ENCODE assay signal across 9 mouse cellular contexts in the genomic region with DNA sequence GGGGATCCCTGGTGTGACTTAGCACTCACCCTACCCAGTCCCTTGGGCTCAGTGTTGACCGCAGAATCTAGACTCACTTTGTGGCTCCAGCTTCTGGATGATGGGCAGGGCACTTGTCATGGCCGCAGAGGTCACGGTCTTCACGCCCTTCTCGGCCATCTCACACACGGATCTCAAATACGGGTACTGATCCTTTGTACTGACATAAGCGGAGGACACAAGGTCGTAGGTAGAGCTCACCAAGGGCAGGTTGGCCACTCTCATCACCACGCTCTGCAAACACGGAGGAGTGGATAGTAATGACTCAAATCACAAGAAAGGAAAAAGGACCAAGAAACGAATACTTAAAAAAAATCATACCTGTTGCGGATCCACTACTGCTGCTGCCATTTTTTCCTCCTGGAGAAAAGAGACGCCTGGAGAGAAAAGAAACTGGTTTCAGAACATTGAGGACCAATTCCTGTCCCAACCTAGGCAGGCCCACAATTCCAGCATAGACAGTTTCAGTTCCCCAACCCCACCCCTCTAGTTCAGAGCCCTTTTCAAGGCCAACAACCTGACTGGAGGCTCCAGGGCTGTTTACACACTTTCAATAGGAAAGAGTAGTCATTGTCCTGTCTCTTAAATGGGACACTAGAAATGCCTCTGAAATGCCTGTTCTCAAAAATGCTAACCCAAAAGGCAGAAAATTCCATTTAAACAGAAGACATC. TPM values are rescaled to one million over a fixed set of nuclear protein-coding genes. Genes with fewer than 3 reads are reported as not detected.
A peak's percentile ranks its signal among the peaks of the same experiment; 100 is the strongest.
DNase-seq lines count a peak whose midpoint lies in the region; ATAC-seq lines count a peak whose summit lies in the region.
"Had no signal": no experiment of that assay in that cellular context is flagged by ENCODE, and none has a peak within 500 bp of the region (broad histone marks: within the 10 kb centered on the region; RNA-seq: fewer than 3 reads in every experiment).

No protein-coding gene starts in this region.

- peak overlapping the region; percentile 74 for H3K4me2 ChIP-seq in heart, embryonic 13.5 days
- H3K4me2 ChIP-seq in embryonic facial prominence, embryonic 12.5 days (replicated peaks), result peak overlapping the region; percentile 57
- peak overlapping the region; percentile 78 for H3K4me2 ChIP-seq in intestine, embryonic 16.5 days (ENCODE audit: low read depth, low read length)
- peak overlapping the region; percentile 66 for H3K4me2 ChIP-seq in midbrain, embryonic 16.5 days (ENCODE audit: low read length)

- 86% methylated on average over 14 of the region's 14 CpGs for WGBS in heart, embryonic 13.5 days
- 94% methylated on average over 14 of the region's 14 CpGs for WGBS in embryonic facial prominence, embryonic 12.5 days
- 93% methylated on average over 14 of the region's 14 CpGs for WGBS in intestine, embryonic 16.5 days
- 95% methylated on average over 14 of the region's 14 CpGs for WGBS in midbrain, embryonic 16.5 days

- H3K36me3 ChIP-seq in heart, embryonic 13.5 days, result peaks cover 43% of the 10 kb centered on the region
- peaks cover 15% of the 10 kb centered on the region for H3K36me3 ChIP-seq in embryonic facial prominence, embryonic 12.5 days
- peaks cover 4% of the 10 kb centered on the region; the same call in 1 of the 2 replicates for H3K36me3 ChIP-seq in intestine, embryonic 16.5 days (ENCODE audit: control insufficient read depth, insufficient read depth, low read length)
- H3K36me3 ChIP-seq in midbrain, embryonic 16.5 days (ENCODE audit: control insufficient read depth, insufficient read depth, low read length), result no peaks in the 10 kb centered on the region

- H3K9me3 ChIP-seq in heart, embryonic 13.5 days, result no peaks in the 10 kb centered on the region
- no peaks in the 10 kb centered on the region for H3K9me3 ChIP-seq in embryonic facial prominence, embryonic 12.5 days
- no peaks in the 10 kb centered on the region for H3K9me3 ChIP-seq in intestine, embryonic 16.5 days (ENCODE audit: control insufficient read depth, low read length)
- H3K9me3 ChIP-seq in midbrain, embryonic 16.5 days (replicated peaks; ENCODE audit: control insufficient read depth, low read length, poor library complexity, severe bottlenecking), result no peaks in the 10 kb centered on the region

- H3K4me1 ChIP-seq in heart, embryonic 13.5 days, result peaks cover 63% of the 10 kb centered on the region
- H3K4me1 ChIP-seq in embryonic facial prominence, embryonic 12.5 days, result peaks cover 12% of the 10 kb centered on the region
- peaks cover 34% of the 10 kb centered on the region for H3K4me1 ChIP-seq in intestine, embryonic 16.5 days (ENCODE audit: control insufficient read depth, insufficient read depth, low read length)
- peaks cover 7% of the 10 kb centered on the region; the same call in 1 of the 2 replicates for H3K4me1 ChIP-seq in midbrain, embryonic 16.5 days (ENCODE audit: control insufficient read depth, insufficient read depth, low read length)

- intact Hi-C loops in heart, postnatal 36 days (cut with DNase I), result loop anchor here (5.0 kb wide), 1 partner anchor 79 kb away; a partner anchor contains a TSS

- H3K27ac ChIP-seq in heart, embryonic 13.5 days (replicated peaks), result no peak overlapping the region
- no peak overlapping the region for H3K27ac ChIP-seq in embryonic facial prominence, embryonic 12.5 days
- peak overlapping the region; percentile 93; the same call in 1 of the 2 replicates for H3K27ac ChIP-seq in intestine, embryonic 16.5 days (ENCODE audit: low read length)
- H3K27ac ChIP-seq in midbrain, embryonic 16.5 days (ENCODE audit: low read length), result no peak overlapping the region

- DNase-seq in heart, postnatal 36 days, result no peak
- no peak for DNase-seq in right cerebral cortex, postnatal 4 days
- no peak for DNase-seq in cerebellum, adult 9-10 months
- no peak for DNase-seq in urinary bladder, postnatal 10 days (ENCODE audit: low spot score)
- DNase-seq: right cerebral cortex, adult 18-20 months had no signal

- H3K4me3 ChIP-seq in heart, embryonic 13.5 days, result peak overlapping the region; percentile 81
- H3K4me3 ChIP-seq in embryonic facial prominence, embryonic 12.5 days, result peak overlapping the region; percentile 64
- H3K4me3 ChIP-seq in intestine, embryonic 16.5 days (ENCODE audit: low read length), result peak overlapping the region; percentile 76
- no peak overlapping the region; the same call in 1 of the 2 replicates for H3K4me3 ChIP-seq in midbrain, embryonic 16.5 days (ENCODE audit: low read depth, low read length)

- no peak for ATAC-seq in heart, embryonic 13.5 days (ENCODE audit: extremely low read depth, insufficient number of reproducible peaks, low FRiP score, low TSS enrichment)
- no peak for ATAC-seq in embryonic facial prominence, embryonic 12.5 days (ENCODE audit: insufficient number of reproducible peaks, insufficient read depth, low FRiP score, low TSS enrichment)
- ATAC-seq in intestine, embryonic 16.5 days, result no peak
- no peak for ATAC-seq in midbrain, embryonic 16.5 days

- no peaks in the 10 kb centered on the region for H3K27me3 ChIP-seq in heart, embryonic 13.5 days (replicated peaks)
- H3K27me3 ChIP-seq in embryonic facial prominence, embryonic 12.5 days, result no peaks in the 10 kb centered on the region
- H3K27me3 ChIP-seq in intestine, embryonic 16.5 days (replicated peaks; ENCODE audit: control insufficient read depth, insufficient read depth, low read length), result no peaks in the 10 kb centered on the region
- no peaks in the 10 kb centered on the region for H3K27me3 ChIP-seq in midbrain, embryonic 16.5 days (ENCODE audit: control insufficient read depth, insufficient read depth, low read depth, low read length)

- peak overlapping the region; percentile 92 for H3K9ac ChIP-seq in heart, embryonic 13.5 days
- no peak overlapping the region for H3K9ac ChIP-seq in embryonic facial prominence, embryonic 12.5 days
- peak overlapping the region; percentile 88 for H3K9ac ChIP-seq in intestine, embryonic 16.5 days (ENCODE audit: low read depth, low read length)
- no peak overlapping the region for H3K9ac ChIP-seq in midbrain, embryonic 16.5 days (ENCODE audit: low read depth, low read length)

RNA-seq across cellular contexts. Expression of a gene that starts 1.4 kb away (rescaled TPM):
- polyA plus RNA-seq in heart, embryonic 13.5 days (2015; fragmentation: Nextera tagmentation; extraction: Ambion mirVana), result 66.8 and 68.5 TPM in 2 replicates
- 100 to 1,000 TPM; 140 to 163 TPM for total RNA-seq in heart, postnatal 36 days (2021)
- polyA plus RNA-seq in embryonic facial prominence, embryonic 12.5 days (2016; fragmentation: Nextera tagmentation; extraction: Ambion mirVana), result 71.7 and 72.4 TPM in 2 replicates
- 248 and 316 TPM in 2 replicates for polyA plus RNA-seq in intestine, embryonic 16.5 days (2015; fragmentation: Nextera tagmentation; extraction: Ambion mirVana)
- polyA plus RNA-seq in midbrain, embryonic 16.5 days (2015; fragmentation: Nextera tagmentation; extraction: Ambion mirVana), result 38.2 and 40.2 TPM in 2 replicates

RNA-seq across cellular contexts. Expression of a gene that starts 56.6 kb away (rescaled TPM):
- 9.1 and 10.3 TPM in 2 replicates for polyA plus RNA-seq in heart, embryonic 13.5 days (2015; fragmentation: Nextera tagmentation; extraction: Ambion mirVana)
- total RNA-seq in heart, postnatal 36 days (2021), result 1 to 10 TPM; 3.9 to 8.1 TPM
- 18.1 and 21.9 TPM in 2 replicates for polyA plus RNA-seq in embryonic facial prominence, embryonic 12.5 days (2016; fragmentation: Nextera tagmentation; extraction: Ambion mirVana)
- 9.2 and 10.1 TPM in 2 replicates for polyA plus RNA-seq in intestine, embryonic 16.5 days (2015; fragmentation: Nextera tagmentation; extraction: Ambion mirVana)
- 4.0 and 5.6 TPM in 2 replicates for polyA plus RNA-seq in midbrain, embryonic 16.5 days (2015; fragmentation: Nextera tagmentation; extraction: Ambion mirVana)

Comparison
In these comparisons a context has a peak if more than half of its experiments do, and no peak if none do; other contexts are left out.
1. H3K9ac ChIP-seq: peak in heart, embryonic 13.5 days (single experiment) and intestine, embryonic 16.5 days (single experiment); none in embryonic facial prominence, embryonic 12.5 days (single experiment) and midbrain, embryonic 16.5 days (single experiment).
2. Peak in every context shown above with its lines, with median percentiles within 50 percentile points of each other: H3K4me2 ChIP-seq.